Mouse (Mus musculus) liver, postnatal 0 days (tissue): ENCODE measurements around the gene Irs3.

ENCODE experiments used
- CTCF ChIP-seq: sonication (generic); IDR thresholded peaks from 2 replicates; pipeline ENCODE4 v1.5.1; 2016; ENCODE audit warnings: antibody characterized with exemption, low read depth
- EP300 ChIP-seq: IDR thresholded peaks from 2 replicates; pipeline ENCODE4 v1.6.1; 2016; ENCODE audit warnings: antibody characterized with exemption, low read depth, mild to moderate bottlenecking

DNA sequence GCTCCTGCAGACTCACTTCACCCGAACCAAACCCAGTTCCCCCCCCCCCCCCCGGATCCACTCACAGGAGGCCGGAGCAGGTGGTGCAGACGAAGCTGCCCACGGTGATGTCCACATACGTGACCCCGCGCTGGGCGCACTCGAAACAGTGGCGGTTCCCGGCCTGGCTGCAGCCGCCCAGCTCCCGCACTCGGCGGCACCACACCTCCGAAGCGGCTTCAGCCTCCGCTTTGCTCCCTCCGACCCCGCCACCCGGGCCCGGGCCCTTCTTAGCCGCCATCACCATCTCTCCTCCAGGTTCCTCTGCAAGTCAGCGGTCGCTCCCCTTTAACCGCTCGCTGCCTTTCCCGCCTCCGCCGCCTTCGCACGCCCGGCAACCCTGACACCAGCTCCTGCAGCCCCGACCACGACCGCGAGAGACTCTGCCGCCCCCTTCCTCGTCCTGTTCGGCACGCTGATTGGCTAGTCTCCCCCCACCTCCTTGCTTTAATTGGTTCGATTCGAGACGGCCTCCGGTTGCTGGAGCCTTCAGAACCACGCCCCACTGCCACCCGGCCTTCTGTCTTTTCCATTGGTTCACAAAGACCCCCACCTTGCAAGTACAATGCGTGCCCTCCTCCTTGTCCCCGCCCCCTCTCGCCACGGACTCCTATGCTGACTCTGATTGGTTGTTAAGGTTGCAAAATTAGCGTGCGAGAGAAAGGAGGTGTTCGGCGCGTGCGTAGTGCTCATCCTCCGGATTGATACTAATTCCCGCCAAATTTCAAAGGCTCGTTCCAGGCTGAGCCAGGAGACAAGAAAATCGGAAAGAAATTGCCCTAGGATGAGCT, 39.0 kb upstream of the Irs3 start, which contains the start of gene Agfg2:
- TF ChIP-seq CTCF: peak; percentile 36
- TF ChIP-seq EP300: peak; percentile 86
